8 mouse cellular contexts compared by ENCODE assay signal in genomic region chr11:87426121-87426449, GRCm38 (mm10). TPM values are rescaled to one million over a fixed set of nuclear protein-coding genes. Genes with fewer than 3 reads are reported as not detected.
DNase-seq lines count a peak whose midpoint lies in the region; ATAC-seq and TF ChIP-seq lines count a peak whose summit lies in the region.

No protein-coding gene starts in this region.

- TF ChIP-seq CTCF in gastrocnemius, adult 2 months (IDR thresholded peaks at IDR 0.05) = no peak
- TF ChIP-seq CTCF in testis, adult 2 months (IDR thresholded peaks at IDR 0.05; ENCODE audit: control insufficient read depth, insufficient read depth, insufficient replicate concordance, low read depth, low read length) = no peak
- no peak for TF ChIP-seq CTCF in liver, embryonic 14.5 days (IDR thresholded peaks at IDR 0.05; ENCODE audit: low read depth)

- no peaks in the 10 kb centered on the region for H3K36me3 ChIP-seq in testis, adult 2 months (ENCODE audit: control insufficient read depth, insufficient read depth, low read length)
- H3K36me3 ChIP-seq in liver, embryonic 14.5 days (replicated peaks; ENCODE audit: control insufficient read depth, insufficient read depth, low read depth) = no peaks in the 10 kb centered on the region

- no peak for TF ChIP-seq POLR2A in testis, adult 2 months (IDR thresholded peaks at IDR 0.05; ENCODE audit: control insufficient read depth, low read depth, low read length)

- DNase-seq in gastrocnemius, adult 2 months = no peak
- no peak for DNase-seq in gastrocnemius, postnatal 4 days (ENCODE audit: low spot score in 2 of 2)
- no peak for DNase-seq in testis, postnatal 10 days (ENCODE audit: low spot score)
- no peak for DNase-seq in liver, embryonic 14.5 days (ENCODE audit: low read depth in 3 of 3, low spot score in 3 of 3)
- DNase-seq in adrenal gland, adult 18-20 months (ENCODE audit: low spot score in 2 of 2) = no peak
- no peak for DNase-seq in layer of hippocampus, postnatal 25 days (ENCODE audit: extremely low spot score in 1 of 2, low spot score in 1 of 2)
- DNase-seq in testis, postnatal 14 days (ENCODE audit: low spot score) = no peak

- no peak for TF ChIP-seq EP300 in liver, embryonic 14.5 days (IDR thresholded peaks at IDR 0.05; ENCODE audit: low read depth)

- peak overlapping the region; percentile 67 for H3K4me3 ChIP-seq in gastrocnemius, adult 2 months
- peak overlapping the region; percentile 70; the same call in 1 of the 2 replicates for H3K4me3 ChIP-seq in testis, adult 2 months (ENCODE audit: control insufficient read depth, low read depth, low read length)
- peak overlapping the region; percentile 42 to 59 for H3K4me3 ChIP-seq in liver, embryonic 14.5 days (ENCODE audit: insufficient read depth in 1 of 2, low read depth in 2 of 2, low read length in 2 of 2)

- H3K27me3 ChIP-seq in testis, adult 2 months (ENCODE audit: control insufficient read depth, insufficient read depth, low read length) = no peaks in the 10 kb centered on the region
- no peaks in the 10 kb centered on the region for H3K27me3 ChIP-seq in liver, embryonic 14.5 days (ENCODE audit: control insufficient read depth, insufficient read depth, low read length)

- peak overlapping the region; percentile 45 for H3K4me2 ChIP-seq in liver, embryonic 14.5 days (ENCODE audit: low read depth)

- no peak for ATAC-seq in liver, embryonic 14.5 days (ENCODE audit: insufficient read depth)

- H3K4me1 ChIP-seq in testis, adult 2 months (ENCODE audit: control insufficient read depth, insufficient read depth, low read length) = peaks cover 4% of the 10 kb centered on the region
- peaks cover 14 to 15% of the 10 kb centered on the region in 2 experiments for H3K4me1 ChIP-seq in liver, embryonic 14.5 days (replicated peaks; ENCODE audit: control insufficient read depth in 2 of 2, insufficient read depth in 2 of 2, low read length in 1 of 2)

- intact Hi-C loops in gastrocnemius, adult 2 months (cut with DNase I) = loop anchor here (2.0 to 10.0 kb wide), 4 partner anchors 17 to 619 kb away; partner anchors contain the start of gene Srsf1

- 0% methylated on average over 7 of the region's 7 CpGs for WGBS in liver, embryonic 14.5 days (ENCODE audit: insufficient replicate concordance)

- peak overlapping the region; percentile 31 for H3K9ac ChIP-seq in liver, embryonic 14.5 days (replicated peaks)

- no peaks in the 10 kb centered on the region for H3K9me3 ChIP-seq in liver, embryonic 14.5 days (ENCODE audit: control insufficient read depth, low read length)

- H3K27ac ChIP-seq in gastrocnemius, adult 2 months = peak overlapping the region; percentile 92
- H3K27ac ChIP-seq in testis, adult 2 months (ENCODE audit: control insufficient read depth, insufficient read depth, low read depth, low read length) = peak overlapping the region; percentile 51
- H3K27ac ChIP-seq in liver, embryonic 14.5 days = peak overlapping the region; percentile 70

RNA-seq across cellular contexts. Expression of gene Tex14, which starts 21.2 kb away (rescaled TPM):
- total RNA-seq in gastrocnemius, adult 2 months (2021) = not detected
- total RNA-seq in gastrocnemius, postnatal 4 days (2021) = 1 to 10 TPM; 1.0 to 1.3 TPM
- polyA plus RNA-seq in testis, adult 2 months (2012; rRNA removed) = 26.0 and 28.4 TPM in 2 replicates
- polyA plus RNA-seq in liver, embryonic 14.5 days (2012; rRNA removed) = 0.01 and 0.06 TPM in 2 replicates
- polyA plus RNA-seq in liver, embryonic 14.5 days (2014; fragmentation: Nextera tagmentation; extraction: Ambion mirVana) = not detected in 2 replicates
- under 1 TPM; 0.07 to 0.26 TPM for total RNA-seq in adrenal gland, adult 18-20 months (2021)
- total RNA-seq in layer of hippocampus, postnatal 25 days (2021) = under 1 TPM; 0.37 to 0.82 TPM

RNA-seq across cellular contexts. Expression of gene Rad51c, which starts 21.3 kb away (rescaled TPM):
- total RNA-seq in gastrocnemius, adult 2 months (2021) = under 1 TPM; 0.26 to 0.45 TPM
- total RNA-seq in gastrocnemius, postnatal 4 days (2021) = 1 to 10 TPM; 3.9 to 4.6 TPM
- polyA plus RNA-seq in testis, adult 2 months (2012; rRNA removed) = 14.2 and 16.4 TPM in 2 replicates
- polyA plus RNA-seq in liver, embryonic 14.5 days (2012; rRNA removed) = 2.0 and 4.0 TPM in 2 replicates
- polyA plus RNA-seq in liver, embryonic 14.5 days (2014; fragmentation: Nextera tagmentation; extraction: Ambion mirVana) = 4.3 and 4.4 TPM in 2 replicates
- 1 to 10 TPM; 2.8 to 4.9 TPM for total RNA-seq in adrenal gland, adult 18-20 months (2021)
- 1 to 10 TPM; 3.5 to 4.4 TPM for total RNA-seq in layer of hippocampus, postnatal 25 days (2021)
